Mouse (Mus musculus) heart, postnatal 36 days (tissue): ENCODE measurements at regions not wholly inside any gene's neighbourhood (a gene's known extent, or its start where the extent isn't known, plus 50 kb on each side); places are given as distances from the start of the nearest gene placed in this dataset.

Experiments
- DNase-seq, 2 experiments: peaks; one replicate each; pipeline ENCODE4 v3.0.0; 2021 to 2022
- intact Hi-C: fragments of 180-260 bp; cut with DNase I; formaldehyde crosslinking; loops from one replicate; pipeline ENCODE4 v1.15.1; 2025

GRCm38 (mm10) chr15:93982091-93982490 lies 386.4 kb upstream of the Prickle1 start:
- no peak for DNase-seq
- intact Hi-C loops: no loop called here

GRCm38 (mm10) chr15:93977494-93977893 lies 381.8 kb upstream of the Prickle1 start:
- DNase-seq: peak in 1 of 2 experiments; percentile 3
- intact Hi-C loops: loop anchor here (2.0 to 5.0 kb wide), 2 partner anchors 385 to 459 kb away; no protein-coding TSS in a partner anchor

GRCm38 (mm10) chr15:93974727-93975126 lies 379.0 kb upstream of the Prickle1 start:
- intact Hi-C loops: loop anchor here (5.0 kb wide), 1 partner anchor 382 kb away; no protein-coding TSS in a partner anchor
- no peak for DNase-seq

GRCm38 (mm10) chr15:93972979-93973378 lies 377.3 kb upstream of the Prickle1 start:
- DNase-seq: no peak
- intact Hi-C loops: no loop called here

GRCm38 (mm10) chr15:93961950-93962349 lies 366.3 kb upstream of the Prickle1 start:
- intact Hi-C loops: no loop called here
- no peak for DNase-seq

GRCm38 (mm10) chr15:93959931-93960330 lies 364.2 kb upstream of the Prickle1 start:
- DNase-seq: no peak
- intact Hi-C loops: no loop called here

- intact Hi-C loops: no loop called here
- DNase-seq: no peak
These were observed 362.4 kb upstream of the Prickle1 start for GRCm38 (mm10) chr15:93958086-93958485.

GRCm38 (mm10) chr15:93956801-93957200 lies 361.1 kb upstream of the Prickle1 start:
- no peak for DNase-seq
- intact Hi-C loops: no loop called here

GRCm38 (mm10) chr15:93953548-93953947 lies 357.9 kb upstream of the Prickle1 start:
- intact Hi-C loops: no loop called here
- DNase-seq: no peak

GRCm38 (mm10) chr15:93950441-93950840 lies 354.8 kb upstream of the Prickle1 start:
- no peak for DNase-seq
- intact Hi-C loops: no loop called here

- intact Hi-C loops: no loop called here
- no peak for DNase-seq
These were observed 353.2 kb upstream of the Prickle1 start for GRCm38 (mm10) chr15:93948902-93949301.

GRCm38 (mm10) chr15:93943545-93943944 lies 347.9 kb upstream of the Prickle1 start:
- no peak for DNase-seq
- intact Hi-C loops: no loop called here

- intact Hi-C loops: no loop called here
- no peak for DNase-seq
These were observed 337.3 kb upstream of the Prickle1 start for GRCm38 (mm10) chr15:93932971-93933496.

GRCm38 (mm10) chr15:93926842-93927241 lies 331.2 kb upstream of the Prickle1 start:
- DNase-seq: no peak
- intact Hi-C loops: no loop called here

GRCm38 (mm10) chr15:93926262-93926661 lies 330.6 kb upstream of the Prickle1 start:
- intact Hi-C loops: no loop called here
- no peak for DNase-seq

GRCm38 (mm10) chr15:93921457-93922234 lies 326.0 kb upstream of the Prickle1 start:
- no peak for DNase-seq
- intact Hi-C loops: no loop called here

GRCm38 (mm10) chr15:93920996-93921395 lies 325.3 kb upstream of the Prickle1 start:
- intact Hi-C loops: no loop called here
- no peak for DNase-seq

- DNase-seq: no peak
- intact Hi-C loops: no loop called here
These were observed 323.9 kb upstream of the Prickle1 start for GRCm38 (mm10) chr15:93919577-93919976.

- intact Hi-C loops: no loop called here
- no peak for DNase-seq
These were observed 321.2 kb upstream of the Prickle1 start for GRCm38 (mm10) chr15:93916856-93917255.

- intact Hi-C loops: no loop called here
- no peak for DNase-seq
These were observed 317.8 kb upstream of the Prickle1 start for GRCm38 (mm10) chr15:93913462-93913861.

- no peak for DNase-seq
- intact Hi-C loops: no loop called here
These were observed 317.4 kb upstream of the Prickle1 start for GRCm38 (mm10) chr15:93913041-93913440.

- DNase-seq: no peak
- intact Hi-C loops: no loop called here
These were observed 315.3 kb upstream of the Prickle1 start for GRCm38 (mm10) chr15:93910981-93911431.
